Mouse (Mus musculus): Measurements from ENCODE around the gene Synj2.

GRCm38 (mm10) chr17:5973536-5973935, 32.5 kb downstream of the Synj2 start:
- TF ChIP-seq CTCF (IDR thresholded peaks at IDR 0.05; ENCODE audit: control insufficient read depth, insufficient read depth, low read length): no peak
- TF ChIP-seq POLR2A (IDR thresholded peaks at IDR 0.05; ENCODE audit: borderline replicate concordance, control insufficient read depth, low read depth, low read length): no peak

Data from bone marrow, adult 2 months (tissue).